Mouse (Mus musculus): ENCODE results near the gene Psmd14. TPM values are rescaled to one million over a fixed set of nuclear protein-coding genes. Genes with fewer than 3 reads are reported as not detected.

Gene Psmd14
- total and polyA plus RNA-seq, 2 experiments from 2014 or later, result 182 to 243 TPM

GRCm38 (mm10) chr2:61802656-61803251, 91.3 kb downstream of the Psmd14 start, which contains the start of gene Tbr1:
TSS of gene Tbr1 (plus strand) at chr2:61802930.
- peak within 1 kb of the TSS; percentile 82 for H3K9ac ChIP-seq
- H3K9me3 ChIP-seq (ENCODE audit: low read length), result no peaks in the 10 kb centered on the region
- peak within 1 kb of the TSS; percentile 93 for H3K27ac ChIP-seq (ENCODE audit: low read depth, low read length)
- no peaks in the 10 kb centered on the region for H3K27me3 ChIP-seq (ENCODE audit: insufficient read depth, low read length)
- no peaks in the 10 kb centered on the region for H3K36me3 ChIP-seq (ENCODE audit: insufficient read depth)
- DNase-seq, result no peak
- 12% methylated on average over 11 of the region's 11 CpGs for WGBS
- no peak for TF ChIP-seq CTCF (IDR thresholded peaks at IDR 0.05; ENCODE audit: low read depth)
- no peak for ATAC-seq
- H3K4me1 ChIP-seq (ENCODE audit: insufficient read depth), result no peaks in the 10 kb centered on the region
- peak within 1 kb of the TSS; percentile 81 for H3K4me2 ChIP-seq (ENCODE audit: low read depth)
- H3K4me3 ChIP-seq (ENCODE audit: low read depth, low read length), result peak within 1 kb of the TSS; percentile 48

GRCm38 (mm10) chr2:61803443-61804367, 92.2 kb downstream of the Psmd14 start:
- H3K27me3 ChIP-seq (ENCODE audit: insufficient read depth, low read length), result 0 out of 2 replicates have a peak, but pooled peaks cover 3% of the 10 kb centered on the region
- WGBS, result 3% methylated on average over 29 of the region's 29 CpGs
- peak overlapping the region; percentile 93 for H3K27ac ChIP-seq (ENCODE audit: low read depth, low read length)
- ATAC-seq (peak; percentile 38), DNase-seq (peak; percentile 69)
- TF ChIP-seq CTCF (IDR thresholded peaks at IDR 0.05; ENCODE audit: low read depth), result no peak
- H3K4me3 ChIP-seq (ENCODE audit: low read depth, low read length), result peak overlapping the region; percentile 48
- H3K36me3 ChIP-seq (ENCODE audit: insufficient read depth), result no peaks in the 10 kb centered on the region
- H3K9me3 ChIP-seq (ENCODE audit: low read length), result no peaks in the 10 kb centered on the region
- H3K9ac ChIP-seq, result peak overlapping the region; percentile 82
- no peaks in the 10 kb centered on the region for H3K4me1 ChIP-seq (ENCODE audit: insufficient read depth)
- H3K4me2 ChIP-seq (ENCODE audit: low read depth), result peak overlapping the region; percentile 81

- DNase-seq (peak; percentile 86), ATAC-seq (peak; percentile 62)
- Histone ChIP-seq H3K27me3 (ENCODE audit: insufficient read depth, low read length) (peaks cover 5% of the 10 kb centered on the region; the same call in 1 of the 2 replicates), H3K4me3 (ENCODE audit: low read depth, low read length) (peak overlapping the region; percentile 48), H3K4me1 (ENCODE audit: insufficient read depth) (no peaks in the 10 kb centered on the region), H3K4me2 (ENCODE audit: low read depth) (peak overlapping the region; percentile 81), H3K9me3 (ENCODE audit: low read length) (no peaks in the 10 kb centered on the region), H3K27ac (ENCODE audit: low read depth, low read length) (peak overlapping the region; percentile 93), H3K9ac (peak overlapping the region; percentile 82), H3K36me3 (ENCODE audit: insufficient read depth) (no peaks in the 10 kb centered on the region)
- WGBS, result 2% methylated on average over 10 of the region's 10 CpGs
- TF ChIP-seq CTCF (IDR thresholded peaks at IDR 0.05; ENCODE audit: low read depth), result no peak
Measured at GRCm38 (mm10) chr2:61804382-61804840, 92.9 kb downstream of the Psmd14 start.

- no peak for TF ChIP-seq CTCF (IDR thresholded peaks at IDR 0.05; ENCODE audit: low read depth)
- 3% methylated on average over 39 of the region's 39 CpGs for WGBS
- Histone ChIP-seq H3K4me3 (ENCODE audit: low read depth, low read length) (peak overlapping the region; percentile 48), H3K27me3 (ENCODE audit: insufficient read depth, low read length) (peaks cover 10% of the 10 kb centered on the region; the same call in 1 of the 2 replicates), H3K9ac (peak overlapping the region; percentile 82), H3K4me2 (ENCODE audit: low read depth) (peak overlapping the region; percentile 81), H3K9me3 (ENCODE audit: low read length) (no peaks in the 10 kb centered on the region), H3K36me3 (ENCODE audit: insufficient read depth) (no peaks in the 10 kb centered on the region), H3K27ac (ENCODE audit: low read depth, low read length) (peak overlapping the region; percentile 93), H3K4me1 (ENCODE audit: insufficient read depth) (no peaks in the 10 kb centered on the region)
- DNase-seq (no peak), ATAC-seq (peak; percentile 21)
Measured at GRCm38 (mm10) chr2:61804841-61805540, 93.5 kb downstream of the Psmd14 start.

GRCm38 (mm10) chr2:61805541-61806345, 94.2 kb downstream of the Psmd14 start:
- Histone ChIP-seq H3K27me3 (ENCODE audit: insufficient read depth, low read length) (peaks cover 10% of the 10 kb centered on the region; the same call in 1 of the 2 replicates), H3K4me3 (ENCODE audit: low read depth, low read length) (peak overlapping the region; percentile 48), H3K4me1 (ENCODE audit: insufficient read depth) (no peaks in the 10 kb centered on the region), H3K4me2 (ENCODE audit: low read depth) (peak overlapping the region; percentile 81), H3K36me3 (ENCODE audit: insufficient read depth) (no peaks in the 10 kb centered on the region), H3K9me3 (ENCODE audit: low read length) (no peaks in the 10 kb centered on the region), H3K27ac (ENCODE audit: low read depth, low read length) (peak overlapping the region; percentile 93), H3K9ac (peak overlapping the region; percentile 82)
- no peak for TF ChIP-seq CTCF (IDR thresholded peaks at IDR 0.05; ENCODE audit: low read depth)
- 2% methylated on average over 39 of the region's 39 CpGs for WGBS
- peak; percentile 14; the same call in 1 of the 2 replicates for ATAC-seq
- peak; percentile 72 for DNase-seq

GRCm38 (mm10) chr2:61806346-61806825, 94.9 kb downstream of the Psmd14 start:
- Histone ChIP-seq H3K4me3 (ENCODE audit: low read depth, low read length) (peak overlapping the region; percentile 48), H3K36me3 (ENCODE audit: insufficient read depth) (0 out of 2 replicates have a peak, but pooled peaks cover 2% of the 10 kb centered on the region), H3K27ac (ENCODE audit: low read depth, low read length) (peak overlapping the region; percentile 93), H3K9me3 (ENCODE audit: low read length) (no peaks in the 10 kb centered on the region), H3K9ac (peak overlapping the region; percentile 82), H3K4me2 (ENCODE audit: low read depth) (peak overlapping the region; percentile 81), H3K27me3 (ENCODE audit: insufficient read depth, low read length) (peaks cover 10% of the 10 kb centered on the region; the same call in 1 of the 2 replicates), H3K4me1 (ENCODE audit: insufficient read depth) (no peaks in the 10 kb centered on the region)
- no peak for TF ChIP-seq CTCF (IDR thresholded peaks at IDR 0.05; ENCODE audit: low read depth)
- WGBS, result 6% methylated on average over 3 of the region's 3 CpGs
- no peak for ATAC-seq
- DNase-seq, result no peak
